Mouse (Mus musculus): ENCODE results near the gene Matn4. TPM values are rescaled to one million over a fixed set of nuclear protein-coding genes. Genes with fewer than 3 reads are reported as not detected.
"Not testable (repeated sequence)": the region's sequence is repeated elsewhere in the genome, so short reads cannot be mapped to it uniquely, and the experiment has no call there.

Gene Matn4
- polyA plus RNA-seq, 1 experiment from 2014 or later, result 5.1 TPM

DNA sequence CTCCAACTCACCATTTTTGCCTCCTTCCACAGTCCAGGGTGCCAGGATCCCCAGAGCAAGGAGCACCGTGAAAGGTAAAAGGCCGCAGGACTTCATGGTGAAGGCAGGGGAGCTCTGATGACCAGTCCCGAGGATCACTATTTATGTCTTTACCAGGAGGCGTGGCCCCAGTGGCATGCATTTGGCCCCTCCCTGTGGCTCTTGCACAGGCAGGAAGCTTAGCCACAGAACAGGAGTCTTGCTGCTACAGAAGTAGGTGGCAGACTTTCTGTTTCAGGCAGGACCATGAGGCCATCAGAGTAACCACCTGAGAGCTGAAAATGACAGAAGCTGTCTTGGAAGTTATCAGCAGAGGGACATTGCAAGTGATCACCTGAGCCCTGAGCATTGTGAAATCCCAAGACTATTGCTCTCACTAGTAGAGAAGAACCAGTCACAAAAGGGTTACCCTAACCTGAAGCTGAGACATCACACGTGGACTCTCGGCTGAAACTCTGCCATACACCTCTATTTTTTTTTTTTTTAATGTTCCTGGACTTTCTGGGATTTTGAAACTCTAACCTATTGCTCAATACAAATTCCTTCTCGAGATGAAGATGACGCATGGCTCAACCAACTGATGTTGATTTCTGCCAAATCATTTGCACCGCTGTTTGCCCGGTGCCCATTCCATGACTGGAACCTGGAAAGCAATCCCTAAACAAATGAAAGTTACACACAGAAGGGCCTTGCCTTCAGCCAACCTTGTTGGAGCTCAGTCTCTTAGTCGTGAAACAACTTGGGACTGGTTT is 48.6 kb downstream of the Matn4 start:
- ATAC-seq (ENCODE audit: low FRiP score, low read depth), result no peak
- no peaks in the 10 kb centered on the region for H3K27me3 ChIP-seq
- no peaks in the 10 kb centered on the region for H3K4me1 ChIP-seq (replicated peaks)
- 85% methylated on average over 11 of the region's 11 CpGs for WGBS
- H3K9ac ChIP-seq, result no peak overlapping the region
- H3K9me3 ChIP-seq, result no peaks in the 10 kb centered on the region
- H3K4me3 ChIP-seq, result no peak overlapping the region
- no peak overlapping the region for H3K27ac ChIP-seq (replicated peaks)
- H3K36me3 ChIP-seq, result no peaks in the 10 kb centered on the region
- no peak overlapping the region for H3K4me2 ChIP-seq

DNA sequence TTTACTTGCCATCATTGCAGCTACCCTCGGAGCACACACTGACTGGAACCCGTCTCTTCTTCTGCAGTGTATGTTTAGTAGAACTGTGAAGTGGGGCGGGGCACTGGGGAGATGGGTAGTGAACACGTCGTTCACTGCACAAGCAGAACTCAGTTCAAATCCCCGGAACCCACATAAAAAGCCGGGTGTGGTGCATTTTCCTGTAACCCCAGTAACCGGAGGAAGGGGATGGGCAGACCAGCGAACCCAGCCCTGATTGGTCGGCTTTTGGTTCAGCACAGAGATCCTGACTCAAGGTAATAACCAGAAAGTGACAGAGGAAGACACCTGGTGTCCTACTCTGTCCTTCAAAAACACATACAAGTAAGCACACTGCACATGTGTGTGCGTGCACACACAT is 51.6 kb downstream of the Matn4 start:
- Histone ChIP-seq H3K9me3 (no peaks in the 10 kb centered on the region), H3K27me3 (no peaks in the 10 kb centered on the region), H3K27ac (replicated peaks) (no peak overlapping the region), H3K4me2 (no peak overlapping the region), H3K36me3 (no peaks in the 10 kb centered on the region), H3K4me1 (replicated peaks) (no peaks in the 10 kb centered on the region), H3K4me3 (no peak overlapping the region), H3K9ac (no peak overlapping the region)
- WGBS, result 91% methylated on average over 11 of the region's 11 CpGs
- no peak for ATAC-seq (ENCODE audit: low FRiP score, low read depth)

DNA sequence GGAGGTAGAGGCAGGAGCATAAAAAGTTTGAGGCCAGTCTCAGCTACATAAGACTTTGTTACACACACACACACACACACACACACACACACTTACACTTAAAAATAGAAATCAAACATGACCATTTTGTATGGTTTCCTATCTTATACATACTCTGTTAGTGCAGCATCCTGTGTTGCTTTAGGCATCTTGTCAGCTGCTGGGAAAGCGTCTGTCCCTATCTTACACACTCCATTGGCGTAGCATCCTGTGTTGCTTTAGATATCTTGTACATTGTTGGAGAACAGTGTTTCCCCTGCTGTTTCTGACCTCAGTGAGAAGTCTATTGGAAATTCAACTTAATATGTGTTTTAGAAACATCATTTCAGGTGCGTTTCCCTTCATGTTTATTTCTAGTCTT is 52.3 kb downstream of the Matn4 start:
- Histone ChIP-seq H3K4me2 (no peak overlapping the region), H3K4me3 (no peak overlapping the region), H3K27me3 (no peaks in the 10 kb centered on the region), H3K9me3 (no peaks in the 10 kb centered on the region), H3K27ac (replicated peaks) (no peak overlapping the region), H3K4me1 (replicated peaks) (no peaks in the 10 kb centered on the region), H3K36me3 (no peaks in the 10 kb centered on the region), H3K9ac (no peak overlapping the region)
- WGBS, result 88% methylated on average over 3 of the region's 3 CpGs
- no peak for ATAC-seq (ENCODE audit: low FRiP score, low read depth)

DNA sequence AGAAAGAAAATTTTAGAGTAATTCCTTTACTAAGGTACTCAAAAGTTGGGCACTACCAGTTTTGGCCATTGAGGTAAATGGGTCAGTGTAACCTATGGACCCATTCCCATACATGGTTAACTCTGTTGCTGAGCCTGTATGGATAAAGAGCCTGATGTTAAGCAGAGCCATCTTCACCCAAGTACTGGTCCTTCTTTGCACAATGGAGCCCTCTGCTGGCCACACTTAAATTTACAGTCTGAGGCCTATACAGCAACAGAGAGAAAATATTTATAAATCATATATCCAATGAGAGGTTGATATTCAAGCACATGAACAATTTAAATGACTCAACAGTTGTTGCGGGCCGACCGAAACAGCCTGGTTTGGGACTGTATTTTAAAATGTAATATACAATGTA is 56.0 kb downstream of the Matn4 start:
- Histone ChIP-seq H3K27me3 (no peaks in the 10 kb centered on the region), H3K9ac (no peak overlapping the region), H3K36me3 (no peaks in the 10 kb centered on the region), H3K9me3 (no peaks in the 10 kb centered on the region), H3K4me1 (replicated peaks) (no peaks in the 10 kb centered on the region), H3K4me2 (no peak overlapping the region), H3K27ac (replicated peaks) (no peak overlapping the region), H3K4me3 (no peak overlapping the region)
- WGBS, result 94% methylated on average over 3 of the region's 3 CpGs
- ATAC-seq (ENCODE audit: low FRiP score, low read depth), result no peak

DNA sequence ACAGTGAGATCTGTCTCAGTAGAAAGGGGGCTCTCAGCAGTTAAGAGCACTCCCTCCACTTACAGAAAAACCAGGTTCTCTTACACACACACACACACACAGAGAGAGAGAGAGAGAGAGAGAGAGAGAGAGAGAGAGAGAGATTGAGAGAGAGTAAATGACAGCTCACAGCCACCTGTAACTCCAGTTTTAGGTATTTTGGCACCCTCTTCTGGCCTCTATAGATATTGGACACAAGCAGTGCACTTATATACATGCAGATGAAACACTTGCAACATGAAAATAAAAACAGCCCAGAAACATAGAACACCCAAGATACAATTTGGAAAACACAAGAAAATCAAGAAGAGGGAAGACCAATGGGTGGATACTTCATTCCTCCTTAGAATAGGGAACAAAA is 57.3 kb downstream of the Matn4 start:
- not testable (repeated sequence) for H3K27ac ChIP-seq (replicated peaks); H3K4me3 ChIP-seq; H3K9ac ChIP-seq; ATAC-seq (ENCODE audit: low FRiP score, low read depth); H3K4me2 ChIP-seq; H3K9me3 ChIP-seq; H3K4me1 ChIP-seq (replicated peaks); H3K27me3 ChIP-seq; H3K36me3 ChIP-seq

DNA sequence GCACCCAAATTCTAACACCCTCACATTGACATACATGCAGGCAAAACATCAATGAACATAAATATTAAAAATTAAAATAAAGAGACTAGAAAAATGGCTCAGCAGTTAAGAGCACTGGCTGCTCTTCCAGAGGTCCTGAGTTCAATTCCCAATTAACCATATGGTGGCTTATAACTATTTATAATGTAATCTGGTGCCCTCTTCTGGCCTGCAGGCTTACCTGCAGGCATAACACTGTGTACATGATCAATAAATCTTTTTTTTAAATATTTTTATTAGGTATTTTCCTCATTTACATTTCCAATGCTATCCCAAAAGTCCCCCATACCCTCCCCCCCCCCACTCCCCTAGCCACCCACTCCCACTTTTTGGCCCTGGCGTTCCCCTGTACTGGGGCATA is 61.2 kb downstream of the Matn4 start:
- WGBS, result 71% methylated on average over 1 of the region's 1 CpGs
- not testable (repeated sequence) for H3K4me3 ChIP-seq; H3K4me2 ChIP-seq; H3K4me1 ChIP-seq (replicated peaks); ATAC-seq (ENCODE audit: low FRiP score, low read depth); H3K9ac ChIP-seq; H3K36me3 ChIP-seq; H3K9me3 ChIP-seq; H3K27ac ChIP-seq (replicated peaks); H3K27me3 ChIP-seq

Small RNAs within 50 kb of the gene (microRNA-seq; reads per million reads assigned to microRNA genes)
- gene Mir7678, result not detected

Other genes with a start within 250 kb of the Matn4 start
- 1.2 and 1.7 TPM in 2 replicates for gene Kcns1, start 234.0 kb downstream of the Matn4 start, polyA plus RNA-seq (2015; fragmentation: Nextera tagmentation; extraction: Ambion mirVana)
- gene Wfdc5, start 222.4 kb downstream of the Matn4 start, polyA plus RNA-seq (2015; fragmentation: Nextera tagmentation; extraction: Ambion mirVana), result not detected in 2 replicates
- gene Wfdc12, start 214.6 kb downstream of the Matn4 start, polyA plus RNA-seq (2015; fragmentation: Nextera tagmentation; extraction: Ambion mirVana), result not detected in 2 replicates
- gene Wfdc15a, start 205.0 kb downstream of the Matn4 start, polyA plus RNA-seq (2015; fragmentation: Nextera tagmentation; extraction: Ambion mirVana), result not detected in 2 replicates
- 0.34 TPM in 1 of 2 replicates, not detected in the other for gene Wfdc15b, start 183.5 kb downstream of the Matn4 start, polyA plus RNA-seq (2015; fragmentation: Nextera tagmentation; extraction: Ambion mirVana)
- not detected in 2 replicates for gene Svs2, start 166.7 kb downstream of the Matn4 start, polyA plus RNA-seq (2015; fragmentation: Nextera tagmentation; extraction: Ambion mirVana)
- not detected in 2 replicates for gene Svs3b, start 148.5 kb downstream of the Matn4 start, polyA plus RNA-seq (2015; fragmentation: Nextera tagmentation; extraction: Ambion mirVana)
- gene Svs4, start 126.7 kb downstream of the Matn4 start, polyA plus RNA-seq (2015; fragmentation: Nextera tagmentation; extraction: Ambion mirVana), result not detected in 2 replicates
- gene Svs3a, start 115.9 kb downstream of the Matn4 start, polyA plus RNA-seq (2015; fragmentation: Nextera tagmentation; extraction: Ambion mirVana), result not detected in 2 replicates
- not detected in 2 replicates for gene Svs6, start 88.4 kb downstream of the Matn4 start, polyA plus RNA-seq (2015; fragmentation: Nextera tagmentation; extraction: Ambion mirVana)
- not detected in 2 replicates for gene Svs5, start 72.4 kb downstream of the Matn4 start, polyA plus RNA-seq (2015; fragmentation: Nextera tagmentation; extraction: Ambion mirVana)
- gene Slpi, start 16.1 kb downstream of the Matn4 start, polyA plus RNA-seq (2015; fragmentation: Nextera tagmentation; extraction: Ambion mirVana), result 0.25 and 0.65 TPM in 2 replicates
- gene Rbpjl, start 2.0 kb downstream of the Matn4 start, polyA plus RNA-seq (2015; fragmentation: Nextera tagmentation; extraction: Ambion mirVana), result 0.08 and 0.10 TPM in 2 replicates
- gene Sdc4, start 38.7 kb upstream of the Matn4 start, polyA plus RNA-seq (2015; fragmentation: Nextera tagmentation; extraction: Ambion mirVana), result 9.4 and 10.4 TPM in 2 replicates
- 82.7 and 88.2 TPM in 2 replicates for gene Sys1, start 51.8 kb upstream of the Matn4 start, polyA plus RNA-seq (2015; fragmentation: Nextera tagmentation; extraction: Ambion mirVana)
- gene Gm20458, start 55.8 kb upstream of the Matn4 start, polyA plus RNA-seq (2015; fragmentation: Nextera tagmentation; extraction: Ambion mirVana), result 5.0 and 6.6 TPM in 2 replicates
- gene Trp53tg5, start 68.6 kb upstream of the Matn4 start, polyA plus RNA-seq (2015; fragmentation: Nextera tagmentation; extraction: Ambion mirVana), result not detected in 2 replicates
- gene Dbndd2, start 80.9 kb upstream of the Matn4 start, polyA plus RNA-seq (2015; fragmentation: Nextera tagmentation; extraction: Ambion mirVana), result 22.8 and 23.1 TPM in 2 replicates
- 93.4 and 103 TPM in 2 replicates for gene Pigt, start 92.4 kb upstream of the Matn4 start, polyA plus RNA-seq (2015; fragmentation: Nextera tagmentation; extraction: Ambion mirVana)
- 1.1 and 4.4 TPM in 2 replicates for gene Wfdc2, start 157.3 kb upstream of the Matn4 start, polyA plus RNA-seq (2015; fragmentation: Nextera tagmentation; extraction: Ambion mirVana)
- not detected in 2 replicates for gene Spint3, start 168.3 kb upstream of the Matn4 start, polyA plus RNA-seq (2015; fragmentation: Nextera tagmentation; extraction: Ambion mirVana)
- not detected in 2 replicates for gene Wfdc6a, start 180.3 kb upstream of the Matn4 start, polyA plus RNA-seq (2015; fragmentation: Nextera tagmentation; extraction: Ambion mirVana)
- 0.21 TPM in 1 of 2 replicates, not detected in the other for gene Eppin, start 188.4 kb upstream of the Matn4 start, polyA plus RNA-seq (2015; fragmentation: Nextera tagmentation; extraction: Ambion mirVana)
- gene Wfdc6b, start 208.4 kb upstream of the Matn4 start, polyA plus RNA-seq (2015; fragmentation: Nextera tagmentation; extraction: Ambion mirVana), result not detected in 2 replicates
- gene Wfdc8, start 208.5 kb upstream of the Matn4 start, polyA plus RNA-seq (2015; fragmentation: Nextera tagmentation; extraction: Ambion mirVana), result not detected in 2 replicates
- gene Wfdc16, start 233.6 kb upstream of the Matn4 start, polyA plus RNA-seq (2015; fragmentation: Nextera tagmentation; extraction: Ambion mirVana), result not detected in 2 replicates

Measured in hindbrain, embryonic 15.5 days (tissue).